Mouse (Mus musculus): ENCODE measurements around the gene Ypel5.

- TF ChIP-seq CTCF (IDR thresholded peaks at IDR 0.05; ENCODE audit: extremely low read depth, insufficient read depth, low read length) (no peak), POLR2A (IDR thresholded peaks at IDR 0.05; ENCODE audit: extremely low read depth, insufficient read depth, low read length) (no peak)
These were observed 31.9 kb downstream of the Ypel5 start for GRCm38 (mm10) chr17:72868181-72868580.
